Mouse (Mus musculus) CH12.LX (cell line): ENCODE data around the gene Gsg1l. TPM values are rescaled to one million over a fixed set of nuclear protein-coding genes. Genes with fewer than 3 reads are reported as not detected.

Experiments
- DNase-seq: peaks from one replicate; pipeline ENCODE4 v3.0.0-alpha.2; 2013; ENCODE audit errors: extremely low read depth
- H3K27ac ChIP-seq: 2 replicates; pipeline ENCODE4 v1.5.1; 2012; ENCODE audit warnings: low read depth, mild to moderate bottlenecking, control low read depth, moderate library complexity; ENCODE audit not compliant: insufficient read depth
- H3K27me3 ChIP-seq: replicated peaks from 2 replicates; pipeline ENCODE3; 2012; ENCODE audit warnings: inconsistent platforms
- H3K36me3 ChIP-seq, 2 experiments: replicated peaks in 1 of 2; 2 replicates each; pipeline versions ENCODE3 to v1.6.1; 2012; ENCODE audit warnings: inconsistent platforms in 1 of 2, low read length in 1 of 2, mild to moderate bottlenecking in 1 of 2, mixed read lengths in 1 of 2, moderate library complexity in 1 of 2; ENCODE audit not compliant: control insufficient read depth in 1 of 2, insufficient read depth in 1 of 2
- H3K4me1 ChIP-seq, 2 experiments: 2 replicates each; pipeline ENCODE4 v1.6.1; 2012; ENCODE audit warnings: inconsistent platforms in 1 of 2, moderate library complexity in 1 of 2; ENCODE audit not compliant: insufficient read depth in 2 of 2, control insufficient read depth in 1 of 2
- H3K4me2 ChIP-seq: 2 replicates; pipeline ENCODE4 v1.6.1; 2012; ENCODE audit warnings: low read depth, mild to moderate bottlenecking, control low read depth; ENCODE audit not compliant: poor library complexity, insufficient read depth, severe bottlenecking
- H3K4me3 ChIP-seq, 3 experiments: fragments of 150-350 bp in 1 of 3; sonication (generic) in 1 of 3; replicated peaks in 1 of 3; 2 replicates each; pipeline versions ENCODE3 to v1.5.1; 2011 to 2012; ENCODE audit warnings: low read depth in 2 of 3, low read length in 2 of 3, mild to moderate bottlenecking in 2 of 3, moderate library complexity in 2 of 3, control low read depth in 1 of 3, improper control_type of control experiment in 1 of 3, inconsistent platforms in 1 of 3, mixed read lengths in 1 of 3; ENCODE audit not compliant: poor library complexity in 1 of 3
- H3K79me2 ChIP-seq: replicated peaks from 2 replicates; pipeline ENCODE4 v1.6.1; 2012; ENCODE audit warnings: mild to moderate bottlenecking, moderate library complexity; ENCODE audit not compliant: control insufficient read depth, poor library complexity, insufficient read depth, severe bottlenecking; ENCODE audit errors: extremely low read depth
- H3K9ac ChIP-seq: 2 replicates; pipeline ENCODE4 v1.6.1; 2012; ENCODE audit warnings: low read depth, mild to moderate bottlenecking, control low read depth, moderate library complexity; ENCODE audit not compliant: insufficient read depth
- H3K9me3 ChIP-seq: replicated peaks from 2 replicates; pipeline ENCODE3; 2012; ENCODE audit warnings: low read length, inconsistent platforms, mixed read lengths
- BHLHE40 ChIP-seq: IDR thresholded peaks from 2 replicates; pipeline ENCODE4 v1.6.1; 2011; ENCODE audit warnings: mild to moderate bottlenecking, low read depth, low read length, improper control_type of control experiment
- EP300 ChIP-seq: IDR thresholded peaks from 2 replicates; pipeline ENCODE4 v1.6.1; 2011; ENCODE audit warnings: low read length, improper control_type of control experiment
- ETS1 ChIP-seq: conservative IDR thresholded peaks from 2 replicates; pipeline ENCODE4 v1.6.1; 2012; ENCODE audit warnings: low read depth, mild to moderate bottlenecking, inconsistent platforms, low read length, improper control_type of control experiment, moderate library complexity
- GABPA ChIP-seq: IDR thresholded peaks from 2 replicates; pipeline ENCODE4 v1.6.1; 2012; ENCODE audit warnings: low read depth, low read length, improper control_type of control experiment, inconsistent platforms; ENCODE audit not compliant: insufficient replicate concordance
- HCFC1 ChIP-seq: IDR thresholded peaks from 2 replicates; pipeline ENCODE4 v1.6.1; 2012; ENCODE audit warnings: low read depth, mild to moderate bottlenecking, inconsistent platforms, low read length, improper control_type of control experiment
- KAT2A ChIP-seq: IDR thresholded peaks from 2 replicates; pipeline ENCODE4 v1.6.1; 2012; ENCODE audit warnings: low read length, improper control_type of control experiment, inconsistent platforms; ENCODE audit not compliant: insufficient replicate concordance
- MAFK ChIP-seq: IDR thresholded peaks from 2 replicates; pipeline ENCODE4 v1.6.1; 2011; ENCODE audit warnings: low read length, improper control_type of control experiment; ENCODE audit not compliant: insufficient replicate concordance
- MAZ ChIP-seq: IDR thresholded peaks from 2 replicates; pipeline ENCODE4 v1.6.1; 2012; ENCODE audit warnings: low read depth, mild to moderate bottlenecking, inconsistent platforms, low read length, improper control_type of control experiment, moderate library complexity
- MXI1 ChIP-seq: IDR thresholded peaks from 2 replicates; pipeline ENCODE4 v1.6.1; 2011; ENCODE audit warnings: mild to moderate bottlenecking, low read depth, low read length, improper control_type of control experiment
- NELFE ChIP-seq: IDR thresholded peaks from 2 replicates; pipeline ENCODE4 v1.6.1; 2011; ENCODE audit warnings: low read depth, low read length, improper control_type of control experiment
- POLR2AphosphoS2 ChIP-seq: IDR thresholded peaks from 2 replicates; pipeline ENCODE4 v1.6.1; 2011; ENCODE audit warnings: low read depth, low read length, improper control_type of control experiment
- SIN3A ChIP-seq: IDR thresholded peaks from 2 replicates; pipeline ENCODE4 v1.6.1; 2012; ENCODE audit warnings: low read length, improper control_type of control experiment, inconsistent platforms
- USF2 ChIP-seq: conservative IDR thresholded peaks from 2 replicates; pipeline ENCODE4 v1.6.1; 2011; ENCODE audit warnings: low read depth, low read length, improper control_type of control experiment
- ZC3H11A ChIP-seq: IDR thresholded peaks from 2 replicates; pipeline ENCODE4 v1.6.1; 2012; ENCODE audit warnings: low read depth, mild to moderate bottlenecking, inconsistent platforms, low read length, improper control_type of control experiment
- ZKSCAN1 ChIP-seq: IDR thresholded peaks from 2 replicates; pipeline ENCODE4 v1.6.1; 2012; ENCODE audit warnings: low read depth, inconsistent platforms, low read length, improper control_type of control experiment, borderline replicate concordance
- dilution Hi-C: fragments of 300-500 bp; cut with MboI; formaldehyde crosslinking; loops from 2 replicates; pipeline ENCODE4 v1.14.3; 2020; ENCODE audit warnings: low sequenced_read_pairs; ENCODE audit not compliant: extremely low pct_unique_long_range_greater_than_20kb, extremely low pct_ligation_motif_present
- in situ Hi-C: fragments of 300-500 bp; cut with MboI; formaldehyde crosslinking; loops from 3 replicates; pipeline ENCODE4 v1.14.3; 2019; ENCODE audit warnings: low sequenced_read_pairs, low pct_ligation_motif_present, low pct_unique_long_range_greater_than_20kb, mixed read lengths
- polyA plus RNA-seq: library from polyadenylated mRNA; unstranded; fragments of >175 nt; gene quantifications from 2 replicates; pipeline ENCODE4 v1.2.1, GENCODE M21; 2012; ENCODE audit warnings: low read depth; ENCODE audit not compliant: insufficient read length
- total RNA-seq, 2 experiments: library from RNA; depleted of rRNA; stranded (reverse); fragments of 300-350 nt in 1 of 2; fragments of >200 nt in 1 of 2; gene quantifications; 2 replicates each; pipeline ENCODE4 v1.2.3; 2012 to 2014

Gsg1l gene
- total and polyA plus RNA-seq, 3 experiments, result not detected

DNA sequence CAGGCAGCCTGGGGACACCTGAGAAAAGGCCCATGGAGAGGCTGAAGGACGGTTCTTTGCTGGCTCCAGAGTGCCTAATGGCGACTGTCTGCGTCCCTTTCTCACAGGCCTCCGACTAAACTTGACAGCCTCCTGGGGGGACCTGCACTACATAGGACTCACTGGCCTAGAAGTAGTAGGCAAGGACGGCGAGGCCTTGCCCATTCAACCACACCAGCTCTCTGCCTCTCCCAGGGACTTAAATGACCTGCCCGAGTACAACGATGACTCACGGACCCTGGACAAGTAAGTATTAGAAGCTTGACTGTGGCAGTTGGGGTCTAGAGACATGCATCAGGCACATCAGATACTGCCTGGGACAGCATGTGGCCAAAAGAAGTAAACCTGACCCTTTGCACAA lies 221.8 kb downstream of the Gsg1l start:
- dilution Hi-C loops, result no loop called here

DNA sequence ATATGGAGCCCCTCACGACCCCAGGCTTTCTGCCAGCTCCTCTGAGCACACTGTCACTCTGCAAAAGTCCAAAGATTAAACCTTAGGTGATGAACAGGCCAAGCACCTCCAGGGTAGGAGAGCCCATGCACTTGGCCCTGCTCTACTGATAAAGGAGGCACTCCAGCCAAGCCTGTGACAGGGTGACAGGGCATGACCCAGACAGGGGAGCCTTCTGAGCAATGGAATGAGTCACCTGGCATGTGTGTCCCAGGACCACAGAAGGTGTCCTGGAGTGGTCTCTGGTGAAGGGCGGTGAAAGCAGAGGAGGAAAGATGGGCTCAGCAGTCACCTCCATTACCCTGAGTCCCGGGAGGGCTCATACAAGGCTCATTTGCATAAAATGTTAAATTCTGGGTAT lies 222.6 kb downstream of the Gsg1l start:
- H3K4me1 ChIP-seq, result peaks cover 4 to 16% of the 10 kb centered on the region in 2 experiments; a peak in 3 of 4 replicates
- no peaks in the 10 kb centered on the region for H3K27me3 ChIP-seq
- no peaks in the 10 kb centered on the region for H3K79me2 ChIP-seq
- no peak overlapping the region for H3K27ac ChIP-seq
- H3K4me2 ChIP-seq, result no peak overlapping the region
- H3K36me3 ChIP-seq, result peaks cover 0 to 1% of the 10 kb centered on the region in 2 experiments
- dilution Hi-C loops, result no loop called here
- no peak overlapping the region for H3K4me3 ChIP-seq
- H3K9ac ChIP-seq, result no peak overlapping the region
- TF ChIP-seq ZC3H11A, result no peak
- TF ChIP-seq NELFE, result no peak
- no peak for TF ChIP-seq ZKSCAN1
- no peak for TF ChIP-seq BHLHE40
- no peak for DNase-seq
- in situ Hi-C loops, result no loop called here
- no peaks in the 10 kb centered on the region for H3K9me3 ChIP-seq

More for the DNA sequence above, 221.8 kb downstream of the Gsg1l start:
- Histone ChIP-seq H3K9ac (no peak overlapping the region), H3K4me2 (no peak overlapping the region), H3K27ac (no peak overlapping the region)
- in situ Hi-C loops, result no loop called here
- TF ChIP-seq MAFK (no peak), POLR2AphosphoS2 (no peak), BHLHE40 (no peak), GABPA (no peak), ETS1 (no peak), KAT2A (no peak), HCFC1 (no peak), MXI1 (no peak)
- TF ChIP-seq, all 38 proteins: peak for 0
- Histone ChIP-seq H3K4me1 (peaks cover 4 to 22% of the 10 kb centered on the region in 2 experiments; a peak in 3 of 4 replicates), H3K36me3 (peaks cover 0 to 3% of the 10 kb centered on the region in 2 experiments), H3K27me3 (no peaks in the 10 kb centered on the region), H3K9me3 (no peaks in the 10 kb centered on the region), H3K4me3 (no peak overlapping the region), H3K79me2 (no peaks in the 10 kb centered on the region)
- DNase-seq, result no peak

DNA sequence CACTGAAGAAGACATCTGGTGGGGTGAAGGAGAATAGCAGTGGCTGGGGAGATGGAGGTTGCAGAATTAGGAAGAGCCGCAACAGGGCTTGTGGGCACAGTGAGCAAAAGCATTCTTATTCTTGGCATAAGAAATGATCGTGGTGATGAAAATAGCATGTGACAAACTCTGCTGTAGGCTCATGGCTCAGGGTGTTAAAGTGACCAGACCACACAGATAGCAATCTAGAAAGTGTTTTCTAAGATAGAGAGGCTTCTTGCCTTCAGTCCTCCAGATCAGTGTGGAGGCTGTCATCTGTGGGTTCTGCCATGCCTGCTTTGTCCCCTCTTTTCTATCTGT lies 234.7 kb downstream of the Gsg1l start:
- no peak overlapping the region for H3K27ac ChIP-seq
- peaks cover 0 to 15% of the 10 kb centered on the region in 2 experiments; a peak in 2 of 4 replicates for H3K4me1 ChIP-seq
- H3K9me3 ChIP-seq, result no peaks in the 10 kb centered on the region
- peaks cover 0 to 6% of the 10 kb centered on the region in 2 experiments for H3K36me3 ChIP-seq
- no peak for DNase-seq
- H3K27me3 ChIP-seq, result no peaks in the 10 kb centered on the region
- TF ChIP-seq MXI1 (no peak), MAZ (no peak), USF2 (no peak), SIN3A (no peak), EP300 (no peak)
- in situ Hi-C loops, result no loop called here
- H3K4me2 ChIP-seq, result no peak overlapping the region
- dilution Hi-C loops, result no loop called here
- no peak overlapping the region for H3K9ac ChIP-seq
- no peaks in the 10 kb centered on the region for H3K79me2 ChIP-seq
- no peak overlapping the region for H3K4me3 ChIP-seq
